Mouse (Mus musculus): ENCODE measurements around the gene Flvcr1.
A peak's percentile ranks its signal among the peaks of the same experiment; 100 is the strongest.
"Not testable (repeated sequence)": the region's sequence is repeated elsewhere in the genome, so short reads cannot be mapped to it uniquely, and the experiment has no call there.

The Flvcr1 gene

DNA sequence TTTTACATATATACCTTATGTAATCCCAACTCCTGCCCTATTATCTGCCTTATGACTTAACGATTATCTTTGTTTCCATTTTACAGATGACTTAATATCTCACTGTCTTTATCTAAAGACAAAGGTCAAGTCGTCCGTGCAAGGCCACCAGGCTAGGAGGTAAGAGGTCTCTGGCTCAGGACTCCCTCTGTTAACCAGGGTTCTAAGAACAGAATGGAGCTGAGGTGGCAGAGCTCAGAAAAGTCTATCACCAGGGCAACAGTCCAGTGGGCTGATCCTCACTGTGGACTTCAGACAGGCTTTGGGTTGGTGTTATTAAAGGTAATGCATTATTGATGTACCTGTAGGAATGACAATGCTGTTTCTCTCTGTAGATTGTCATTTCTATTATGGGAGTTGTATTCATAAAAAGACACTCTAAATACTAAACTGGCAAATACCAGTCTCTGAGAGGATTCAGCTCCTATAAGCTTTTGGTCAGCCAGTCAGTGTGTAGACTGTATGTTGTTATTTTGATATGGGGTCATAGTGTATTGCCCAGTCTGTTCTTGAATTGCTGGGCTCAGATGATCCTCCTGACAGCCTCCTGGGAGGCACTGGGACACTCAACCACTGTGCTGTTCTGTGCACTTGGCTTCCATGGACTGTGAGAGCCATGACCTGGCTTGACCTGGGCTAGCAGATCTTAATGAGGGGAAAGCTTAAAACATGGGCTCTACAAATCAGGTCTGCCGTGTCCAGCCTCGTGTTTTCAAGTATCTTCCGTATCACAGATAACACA lies 10.8 kb upstream of the Flvcr1 start, which contains the start of gene Spata45:
Gene Spata45 (plus strand): TSS at position 86 of the 781 bp plus-strand sequence.
- no peak for DNase-seq

DNA sequence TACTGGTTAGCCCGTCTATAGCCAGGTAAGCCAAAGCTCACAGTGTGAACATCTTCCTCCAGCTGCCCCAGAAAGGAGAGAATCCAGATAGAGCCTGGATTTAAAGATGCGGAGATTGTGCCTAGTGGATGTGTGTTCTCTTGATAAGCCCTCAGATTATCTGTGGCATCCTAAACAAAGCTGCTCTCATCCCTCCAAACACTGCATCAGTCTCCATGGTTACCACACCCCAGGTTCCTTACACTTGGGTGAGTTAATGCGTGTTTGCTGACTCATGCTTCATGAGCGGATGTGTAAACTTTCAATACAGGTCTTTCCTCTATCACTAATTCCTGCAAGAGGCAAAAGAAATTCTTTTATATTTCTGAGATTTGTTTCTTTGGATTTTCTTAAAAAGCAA lies 9.7 kb upstream of the Flvcr1 start:
- DNase-seq: no peak

GRCm38 (mm10) chr1:191030922-191031425 lies 5.0 kb upstream of the Flvcr1 start:
- not testable (repeated sequence) for DNase-seq

- no peak for DNase-seq
Observed at GRCm38 (mm10) chr1:191030182-191030581, 4.2 kb upstream of the Flvcr1 start.

GRCm38 (mm10) chr1:191025016-191026012 lies 644 bp downstream of the Flvcr1 start:
- no peak for DNase-seq

GRCm38 (mm10) chr1:191023806-191024205 lies 2.2 kb downstream of the Flvcr1 start:
- DNase-seq: not testable (repeated sequence)

DNA sequence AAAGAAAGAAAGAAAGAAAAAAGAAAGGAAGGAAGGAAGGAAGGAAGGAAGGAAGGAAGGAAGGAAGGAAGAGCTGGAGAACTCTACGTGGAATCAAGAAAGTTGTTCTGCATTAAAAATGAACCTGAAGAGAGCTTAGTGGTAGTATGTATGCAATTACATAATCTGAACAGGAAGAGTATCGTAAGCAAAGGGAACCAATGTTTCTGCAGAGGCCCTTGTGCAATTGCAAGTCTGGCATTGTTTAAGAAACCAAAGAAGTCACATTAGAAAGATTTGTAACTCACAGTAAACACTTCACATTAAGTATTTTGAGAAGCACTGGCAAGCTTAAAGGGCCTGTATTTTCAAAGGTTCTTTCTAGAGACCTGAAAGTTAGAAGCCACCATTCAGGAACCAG lies 2.8 kb downstream of the Flvcr1 start:
- no peak for DNase-seq

DNA sequence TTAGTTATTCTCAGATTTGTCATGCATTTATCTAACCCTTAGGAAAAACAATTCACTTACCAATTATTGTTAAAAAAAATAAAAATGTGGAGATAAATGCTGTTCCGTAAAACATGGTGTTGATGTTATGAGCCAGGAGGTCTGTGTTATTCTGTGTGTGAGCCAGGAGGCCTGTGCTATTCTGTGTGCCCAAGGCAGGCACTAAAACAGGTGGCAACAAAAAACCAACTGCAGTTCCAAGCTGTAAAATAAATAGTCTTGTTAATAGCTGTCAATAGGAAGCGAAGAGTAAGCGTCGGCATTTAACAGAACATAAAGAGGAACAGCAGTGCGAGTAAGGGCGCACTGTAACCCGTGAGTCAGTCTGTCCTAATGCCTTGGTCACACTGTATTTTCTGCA lies 4.9 kb downstream of the Flvcr1 start:
- DNase-seq: no peak

DNA sequence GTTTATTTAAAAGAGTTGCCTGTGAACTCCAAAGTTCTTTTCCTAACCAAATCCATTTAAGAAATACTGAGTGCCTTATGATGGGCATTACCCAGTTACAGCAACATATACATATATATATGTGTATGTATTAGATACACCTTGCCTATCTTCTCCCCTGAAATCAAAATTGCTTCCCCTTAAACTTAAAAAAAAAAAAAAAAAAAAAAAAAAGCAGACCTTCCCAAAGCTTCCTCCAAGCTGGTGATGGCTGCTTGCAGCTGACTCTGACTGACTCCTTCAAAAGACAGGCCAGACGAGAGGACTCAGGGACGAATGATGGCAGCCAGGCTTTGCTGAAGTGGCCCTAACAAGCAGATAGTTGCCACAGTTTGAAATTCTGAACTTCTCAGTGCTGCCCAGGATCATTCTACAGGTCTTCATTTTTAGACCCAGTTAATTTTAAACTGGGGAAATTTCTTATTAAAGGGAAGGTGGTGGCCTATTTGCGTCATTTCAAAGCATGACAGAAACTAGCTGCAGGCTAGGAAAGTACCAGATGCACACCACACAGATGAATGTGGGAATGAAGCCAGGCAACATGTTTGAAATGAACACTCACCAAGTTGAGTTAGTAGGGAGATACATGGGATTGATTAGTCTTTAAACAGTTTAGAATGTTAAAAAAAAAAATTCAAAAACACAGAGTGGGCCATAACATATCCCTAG lies 5.6 kb downstream of the Flvcr1 start:
- DNase-seq: no peak

DNA sequence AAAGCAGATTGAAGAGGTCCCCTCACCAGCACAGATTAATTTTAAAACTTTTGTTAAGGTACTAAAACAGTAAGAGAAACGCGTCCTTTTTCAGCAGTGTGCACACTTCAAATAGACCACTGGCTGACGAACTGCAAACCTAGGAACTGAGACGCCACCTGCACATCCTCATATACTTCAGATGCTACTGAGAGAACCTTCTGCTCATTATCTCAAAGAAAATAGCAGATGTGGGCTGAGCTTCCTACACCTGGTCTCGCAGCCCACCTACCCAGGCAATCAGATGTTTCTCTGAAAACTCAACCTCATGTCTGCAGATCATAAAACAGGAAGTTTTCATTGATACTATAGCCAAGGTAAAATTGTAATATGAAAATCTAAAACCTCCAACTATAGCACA lies 6.2 kb downstream of the Flvcr1 start:
- peak; percentile 53 for DNase-seq

DNA sequence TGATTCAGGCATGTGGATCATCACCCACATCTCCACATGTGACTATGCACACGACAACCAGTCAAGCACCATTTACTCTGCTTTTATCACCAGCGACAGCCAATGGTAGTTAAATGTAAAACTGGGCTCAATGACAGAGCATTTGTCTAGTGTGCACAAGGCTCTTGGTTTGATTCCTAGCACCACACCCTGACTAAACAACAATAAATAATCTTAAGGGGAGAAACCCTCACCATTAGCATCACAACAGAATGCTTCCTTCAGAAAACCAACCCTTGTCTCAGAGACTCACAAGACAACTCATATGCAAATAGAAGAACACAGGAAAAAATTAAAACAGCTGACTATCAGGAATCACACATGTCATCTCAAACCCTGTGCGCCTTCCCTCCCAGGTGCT lies 11.7 kb downstream of the Flvcr1 start:
- DNase-seq: no peak

GRCm38 (mm10) chr1:191008707-191009106 lies 17.3 kb downstream of the Flvcr1 start:
- DNase-seq: peak; percentile 32

DNA sequence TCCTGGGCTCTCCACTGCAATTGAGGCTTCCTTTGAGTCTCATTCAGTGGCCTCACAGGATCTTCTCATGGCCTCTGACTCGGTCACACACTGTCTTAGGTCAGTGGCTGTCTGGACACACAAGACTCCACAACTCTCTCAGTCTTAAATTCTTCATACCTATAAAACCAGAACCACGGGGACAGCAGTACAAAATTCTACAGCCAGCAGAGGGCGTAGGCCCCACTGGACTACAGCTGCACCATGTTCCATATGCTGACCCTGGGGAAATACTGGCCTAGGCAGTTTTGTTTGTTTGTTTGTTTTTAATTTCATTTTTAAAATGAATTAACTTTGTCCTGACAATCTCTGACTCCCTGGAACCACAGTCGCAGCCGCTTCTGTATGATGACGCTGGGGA lies 23.8 kb downstream of the Flvcr1 start:
- DNase-seq: peak; percentile 31

DNA sequence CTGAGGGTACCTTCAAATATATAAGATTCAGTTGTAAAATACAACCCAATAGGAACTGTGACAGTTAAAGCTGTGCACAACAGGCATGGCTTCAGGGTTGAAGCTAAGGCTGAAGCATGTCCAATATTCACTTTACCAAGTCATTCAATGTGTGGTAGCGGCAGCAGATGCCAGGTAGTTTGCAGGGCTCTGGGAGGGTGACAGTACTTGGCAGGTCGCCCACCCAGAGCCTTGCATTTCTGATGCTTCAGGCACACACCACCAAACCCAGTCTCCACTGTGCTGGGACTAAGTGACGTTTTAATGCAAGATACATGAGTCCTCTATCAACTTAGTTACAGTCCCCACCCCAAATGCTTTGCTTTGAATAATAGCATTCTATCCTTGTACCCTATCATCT lies 25.3 kb downstream of the Flvcr1 start:
- DNase-seq: no peak

DNA sequence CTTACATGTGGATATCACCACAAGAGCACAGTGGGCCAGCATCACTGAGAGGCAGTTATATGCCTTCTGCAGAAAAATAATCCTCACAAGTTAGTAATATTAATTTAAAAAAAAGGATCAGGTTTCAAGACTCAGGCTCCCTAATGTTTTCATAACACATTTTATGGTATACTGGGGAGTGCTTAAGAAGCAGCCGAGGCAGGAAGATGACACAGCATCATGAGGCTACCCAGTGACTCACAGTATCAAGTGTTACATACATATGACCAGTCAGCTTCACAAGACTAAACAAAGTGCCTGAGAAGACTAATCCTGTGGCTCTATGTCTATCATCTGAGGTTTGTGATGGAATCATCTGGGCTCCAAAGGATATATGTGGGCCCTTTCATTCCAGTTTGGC lies 27.9 kb downstream of the Flvcr1 start:
- DNase-seq: no peak

DNA sequence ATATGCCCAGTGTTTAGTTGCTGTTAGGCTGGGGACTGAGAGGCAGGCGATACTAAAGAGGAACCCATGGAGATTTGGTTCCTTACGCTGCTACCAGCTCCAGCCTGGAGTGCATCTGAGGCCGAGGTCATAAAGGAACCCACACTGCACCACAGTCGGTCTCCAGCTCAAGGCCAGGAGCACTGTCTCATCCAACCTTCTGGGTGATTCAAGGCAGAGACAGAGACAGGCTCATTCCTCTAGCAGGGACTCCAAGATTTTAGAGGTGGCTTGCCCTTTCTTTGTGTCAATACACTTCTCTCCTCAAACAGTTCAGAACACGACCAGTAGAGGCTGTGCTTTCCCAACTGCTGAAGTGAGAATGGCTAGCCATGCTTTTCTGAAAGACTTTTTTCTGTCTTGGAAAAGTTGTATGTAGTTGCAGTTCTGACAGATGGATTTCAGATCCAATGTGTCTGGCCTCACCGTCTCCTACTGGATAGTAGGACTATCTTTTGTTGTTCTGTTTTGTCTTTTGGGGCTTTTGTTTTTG lies 29.5 kb downstream of the Flvcr1 start:
- no peak for DNase-seq

DNA sequence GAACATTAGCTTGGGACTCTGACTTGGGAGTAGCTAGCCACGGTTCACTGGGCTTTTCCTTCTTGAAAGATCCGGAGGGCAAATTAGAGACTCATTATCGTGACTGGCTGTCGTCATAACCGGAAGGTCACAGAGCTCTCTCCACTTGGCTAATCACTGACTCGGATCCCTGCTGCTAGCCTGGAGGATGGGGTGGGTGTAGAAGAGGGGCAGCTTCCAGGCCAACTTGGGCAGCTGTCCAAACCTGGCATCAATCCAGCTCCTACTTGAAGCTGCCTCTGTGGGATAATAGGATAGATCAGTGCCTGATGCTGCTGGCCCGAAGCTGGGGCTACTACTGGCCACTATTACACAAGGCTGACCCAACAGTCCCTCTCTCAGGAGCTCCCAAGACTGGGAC lies 30.4 kb downstream of the Flvcr1 start:
- no peak for DNase-seq

GRCm38 (mm10) chr1:190989437-190990082 lies 36.4 kb downstream of the Flvcr1 start:
- DNase-seq: no peak

DNA sequence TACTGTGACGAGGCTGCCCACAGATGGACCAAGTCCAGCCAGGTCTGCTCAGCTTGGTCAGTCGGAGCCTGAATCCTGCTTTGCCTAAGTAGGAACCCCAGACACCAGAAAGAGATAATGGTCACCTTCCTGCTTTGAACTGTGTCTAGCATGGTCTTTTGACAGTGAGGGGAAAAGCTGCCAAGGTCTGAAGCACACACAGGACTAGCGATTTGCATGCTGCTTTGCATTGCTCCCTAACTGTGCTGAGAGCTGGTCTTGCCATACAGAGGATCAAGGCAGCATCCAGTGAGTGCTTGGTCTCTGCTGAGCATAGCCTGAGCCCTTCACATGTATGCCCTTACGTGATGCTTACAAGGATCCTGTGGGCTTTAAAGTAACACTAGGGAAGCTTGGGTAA lies 44.5 kb downstream of the Flvcr1 start:
- no peak for DNase-seq

DNA sequence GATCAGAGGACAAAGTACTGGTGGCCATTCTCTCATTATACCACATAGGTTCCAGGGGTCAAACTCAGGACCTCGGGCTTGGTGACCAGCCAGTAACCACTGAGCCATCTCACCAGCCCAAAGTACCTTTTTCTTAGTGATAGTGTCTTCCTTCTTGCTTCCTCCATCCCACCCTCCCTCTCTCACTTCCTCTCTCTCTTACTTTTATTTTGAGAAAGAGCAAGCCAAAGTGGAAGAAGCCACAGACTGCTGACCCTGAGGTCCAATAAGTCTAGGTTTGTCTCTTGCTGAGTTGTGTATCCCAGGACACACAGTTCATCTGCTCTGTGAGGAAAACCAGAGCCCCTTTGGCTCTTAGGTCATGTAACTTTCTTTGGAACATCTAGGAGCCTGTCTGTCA lies 45.5 kb downstream of the Flvcr1 start:
- no peak for DNase-seq

DNA sequence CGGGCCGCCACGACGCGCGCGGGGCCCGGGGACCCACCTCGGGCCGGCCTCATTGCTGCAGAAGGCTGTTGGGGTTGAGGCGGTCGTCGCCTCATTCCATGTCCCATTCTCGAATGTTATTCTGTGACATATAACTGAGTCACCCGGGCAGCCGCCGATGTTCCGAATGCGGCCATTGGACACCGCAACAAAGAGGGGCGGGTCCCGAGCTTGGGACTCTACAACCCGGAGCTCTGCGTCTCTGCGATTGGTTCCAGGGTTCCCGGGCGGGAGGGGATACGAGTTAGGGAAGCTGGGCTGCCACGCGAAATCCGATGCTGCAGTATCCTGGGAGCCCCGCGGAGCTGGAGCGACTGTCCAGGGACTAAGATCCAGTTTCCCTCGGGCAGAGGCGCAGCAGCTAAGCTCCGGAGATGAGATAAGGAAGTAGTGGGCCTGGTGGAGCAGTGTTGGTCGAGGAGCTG lies 46.8 kb downstream of the Flvcr1 start, which contains the start of gene Vash2:
Gene Vash2 (minus strand): TSS at position 197 of the 464 bp plus-strand sequence.
- peak; percentile 23 for DNase-seq

Data from thymus, postnatal 14 days (tissue).